13 mouse cellular contexts compared by ENCODE assay signal in genomic region chr19:46375489-46375888, GRCm38 (mm10). TPM values are rescaled to one million over a fixed set of nuclear protein-coding genes. Genes with fewer than 3 reads are reported as not detected.
DNase-seq lines count a peak whose midpoint lies in the region; TF ChIP-seq lines count a peak whose summit lies in the region.
"Had no signal": no experiment of that assay in that cellular context is flagged by ENCODE, and none has a peak within 500 bp of the region (broad histone marks: within the 10 kb centered on the region; RNA-seq: fewer than 3 reads in every experiment).

No protein-coding gene starts in this region.

- WGBS in heart, adult 2 months, result 27% methylated on average over 5 of the region's 5 CpGs

- H3K27me3 ChIP-seq in heart, adult 2 months (ENCODE audit: control insufficient read depth, insufficient read depth, low read length), result no peaks in the 10 kb centered on the region
- H3K27me3 ChIP-seq: limb, embryonic 12.5 days had no signal

- no peak overlapping the region for H3K4me3 ChIP-seq in heart, adult 2 months
- H3K4me3 ChIP-seq: limb, embryonic 12.5 days had no signal

- no peaks in the 10 kb centered on the region for H3K36me3 ChIP-seq in heart, adult 2 months (ENCODE audit: control insufficient read depth, insufficient read depth, low read length)

- no peak for TF ChIP-seq EP300 in heart, adult 2 months (IDR thresholded peaks at IDR 0.05; ENCODE audit: insufficient read depth, low read depth, low read length)

- H3K27ac ChIP-seq in heart, adult 2 months, result no peak overlapping the region
- H3K27ac ChIP-seq: macrophage had no signal

- H3K9ac ChIP-seq in heart, adult 2 months (ENCODE audit: low read depth, low read length), result no peak overlapping the region
- H3K9ac ChIP-seq: limb, embryonic 12.5 days had no signal

- TF ChIP-seq CTCF in heart, adult 2 months (IDR thresholded peaks at IDR 0.05), result no peak

- TF ChIP-seq POLR2A in heart, adult 2 months (IDR thresholded peaks at IDR 0.05; ENCODE audit: insufficient read depth, low read depth, low read length), result no peak

- peak; percentile 49 for DNase-seq in cerebellum, adult 9-10 months
- DNase-seq in cerebellum, adult 8-10 months, result no peak
- peak; percentile 31 to 51 for DNase-seq in left cerebral cortex, postnatal 14 days (ENCODE audit: low spot score in 2 of 2)
- no peak for DNase-seq in left cerebral cortex, adult 9 months (ENCODE audit: low spot score in 2 of 2)
- DNase-seq in NIH3T3 (ENCODE audit: low read depth), result peak; percentile 73
- peak; percentile 46 to 56 for DNase-seq in layer of hippocampus, postnatal 36 days
- DNase-seq in heart, adult 2 months, result no peak
- DNase-seq in heart, adult 11 months, result no peak
- DNase-seq: heart, postnatal 36 days; kidney, postnatal 10 days had no signal

- H3K4me1 ChIP-seq in heart, adult 2 months (ENCODE audit: control insufficient read depth, insufficient read depth, low read length), result no peaks in the 10 kb centered on the region
- H3K4me1 ChIP-seq: limb, embryonic 12.5 days had no signal

- intact Hi-C loops in left cerebral cortex, postnatal 14 days (cut with DNase I), result no loop called here
- intact Hi-C loops in heart, adult 2 months (cut with DNase I), result no loop called here

- H3K79me2 ChIP-seq in heart, adult 2 months (replicated peaks; ENCODE audit: control insufficient read depth, insufficient read depth, low read length), result no peaks in the 10 kb centered on the region

RNA-seq across cellular contexts. Expression of gene Actr1a, which starts 20.1 kb away (rescaled TPM):
- total RNA-seq in left cerebral cortex, postnatal 14 days (2021), result 100 to 1,000 TPM; 217 to 220 TPM
- total RNA-seq in layer of hippocampus, postnatal 36 days (2021), result 100 to 1,000 TPM; 180 to 188 TPM
- total RNA-seq in heart, adult 2 months (2021), result 10 to 100 TPM; 82.1 to 90.5 TPM
- polyA plus RNA-seq in heart, adult 2 months (2012; rRNA removed), result 73.3 and 104 TPM in 2 replicates

RNA-seq across cellular contexts. Expression of gene Sufu, which starts 21.2 kb away (rescaled TPM):
- total RNA-seq in left cerebral cortex, postnatal 14 days (2021), result 10 to 100 TPM; 16.8 to 18.6 TPM
- 10 to 100 TPM; 18.3 to 22.6 TPM for total RNA-seq in layer of hippocampus, postnatal 36 days (2021)
- total RNA-seq in heart, adult 2 months (2021), result 10 to 100 TPM; 10.6 to 11.0 TPM
- 8.7 and 9.0 TPM in 2 replicates for polyA plus RNA-seq in heart, adult 2 months (2012; rRNA removed)

RNA-seq across cellular contexts. Expression of gene 2310034G01Rik, which starts 25.4 kb away (rescaled TPM):
- 1 to 10 TPM in 1 of 2 experiments, under 1 TPM in 1; 0.94 to 1.1 TPM for total RNA-seq in left cerebral cortex, postnatal 14 days (2021)
- 1 to 10 TPM; 1.1 to 1.2 TPM for total RNA-seq in layer of hippocampus, postnatal 36 days (2021)
- total RNA-seq in heart, adult 2 months (2021), result under 1 TPM; 0.34 to 0.43 TPM
- polyA plus RNA-seq in heart, adult 2 months (2012; rRNA removed), result 0.66 and 0.73 TPM in 2 replicates
- polyA plus RNA-seq: activated CD4-positive, CD25-positive, alpha-beta regulatory T cell, adult 4 months had no signal

RNA-seq across cellular contexts. Expression of gene Mfsd13a, which starts 34.6 kb away (rescaled TPM):
- 10 to 100 TPM; 28.7 to 47.5 TPM for total RNA-seq in left cerebral cortex, postnatal 14 days (2021)
- 10 to 100 TPM; 28.2 to 30.3 TPM for total RNA-seq in layer of hippocampus, postnatal 36 days (2021)
- 1 to 10 TPM; 2.6 to 3.1 TPM for total RNA-seq in heart, adult 2 months (2021)
- polyA plus RNA-seq in heart, adult 2 months (2012; rRNA removed), result 3.2 and 4.5 TPM in 2 replicates

RNA-seq across cellular contexts. Expression of gene Cuedc2, which starts 37.0 kb away (rescaled TPM):
- 100 to 1,000 TPM; 186 to 274 TPM for total RNA-seq in left cerebral cortex, postnatal 14 days (2021)
- total RNA-seq in layer of hippocampus, postnatal 36 days (2021), result 100 to 1,000 TPM; 164 to 167 TPM
- total RNA-seq in heart, adult 2 months (2021), result 10 to 100 TPM; 79.8 to 91.3 TPM
- 58.7 and 73.5 TPM in 2 replicates for polyA plus RNA-seq in heart, adult 2 months (2012; rRNA removed)

Comparison
In these comparisons a context has a peak if more than half of its experiments do, and no peak if none do; other contexts are left out.
1. DNase-seq: peak in cerebellum, adult 9-10 months (single experiment), left cerebral cortex, postnatal 14 days (2 of 2), NIH3T3 (single experiment) and layer of hippocampus, postnatal 36 days (2 of 2); none in cerebellum, adult 8-10 months (single experiment), left cerebral cortex, adult 9 months (0 of 2), heart, adult 2 months (0 of 2) and heart, adult 11 months (single experiment).